Mouse (Mus musculus) myocyte (in vitro differentiated cells): Measurements from ENCODE around the gene Crat. TPM values are rescaled to one million over a fixed set of nuclear protein-coding genes. Genes with fewer than 3 reads are reported as not detected.

ENCODE experiments used
- H3K27me3 ChIP-seq: one replicate; pipeline ENCODE4 v1.6.1; 2011; ENCODE audit not compliant: control insufficient read depth, insufficient read depth, insufficient read length
- H3K36me3 ChIP-seq: one replicate; pipeline ENCODE4 v1.6.1; 2011; ENCODE audit not compliant: control insufficient read depth, insufficient read depth
- H3K4me2 ChIP-seq: one replicate; pipeline ENCODE4 v1.6.1; 2011; ENCODE audit warnings: low read depth, control low read depth
- H3K4me3 ChIP-seq: one replicate; pipeline ENCODE4 v1.5.1; 2011; ENCODE audit warnings: mild to moderate bottlenecking, control low read depth, moderate library complexity
- H3K79me2 ChIP-seq: one replicate; pipeline ENCODE4 v1.6.1; 2011; ENCODE audit not compliant: control insufficient read depth, insufficient read depth
- H3ac ChIP-seq: one replicate; pipeline ENCODE4 v1.6.1; 2011; ENCODE audit not compliant: control insufficient read depth, insufficient read length
- CEBPB ChIP-seq: IDR thresholded peaks from 2 replicates; pipeline ENCODE4 v1.6.1; 2011; ENCODE audit warnings: mild to moderate bottlenecking, moderate library complexity; ENCODE audit not compliant: poor library complexity, insufficient read depth, severe bottlenecking
- E2F4 ChIP-seq: IDR thresholded peaks from one replicate; pipeline ENCODE4 v1.6.1; 2011; ENCODE audit warnings: mild to moderate bottlenecking, control low read depth, moderate library complexity; ENCODE audit not compliant: insufficient read depth
- MAX ChIP-seq: IDR thresholded peaks from one replicate; pipeline ENCODE4 v1.6.1; 2011; ENCODE audit warnings: low read depth, mild to moderate bottlenecking, control low read depth
- MYOD1 ChIP-seq, 3 experiments: IDR thresholded peaks; one replicate each; pipeline ENCODE4 v1.6.1; 2011; ENCODE audit warnings: control low read depth in 2 of 3, low read depth in 2 of 3, mild to moderate bottlenecking in 2 of 3, moderate library complexity in 1 of 3; ENCODE audit not compliant: insufficient read length in 2 of 3, control insufficient read depth in 1 of 3
- MYOG ChIP-seq, 3 experiments: IDR thresholded peaks; one replicate each; pipeline ENCODE4 v1.6.1; 2011; ENCODE audit warnings: control low read depth in 2 of 3, low read depth in 2 of 3, mild to moderate bottlenecking in 2 of 3; ENCODE audit not compliant: insufficient read length in 2 of 3, control insufficient read depth in 1 of 3, insufficient read depth in 1 of 3
- POLR2A ChIP-seq: IDR thresholded peaks from one replicate; pipeline ENCODE4 v1.6.1; 2011; ENCODE audit warnings: low read depth, mild to moderate bottlenecking, control low read depth, moderate library complexity; ENCODE audit not compliant: insufficient read length
- POLR2AphosphoS2 ChIP-seq: IDR thresholded peaks from one replicate; pipeline ENCODE4 v1.6.1; 2011; ENCODE audit warnings: low read depth, control low read depth; ENCODE audit not compliant: insufficient read length
- REST ChIP-seq: IDR thresholded peaks from one replicate; pipeline ENCODE4 v1.6.1; 2011; ENCODE audit warnings: mild to moderate bottlenecking, control low read depth, moderate library complexity; ENCODE audit not compliant: insufficient read depth, insufficient read length
- SRF ChIP-seq: IDR thresholded peaks from one replicate; pipeline ENCODE4 v1.6.1; 2011; ENCODE audit warnings: low read depth; ENCODE audit not compliant: control insufficient read depth, insufficient read length
- TCF12 ChIP-seq: IDR thresholded peaks from one replicate; pipeline ENCODE4 v1.6.1; 2011; ENCODE audit warnings: mild to moderate bottlenecking, control low read depth; ENCODE audit not compliant: poor library complexity, insufficient read depth, severe bottlenecking
- TCF3 ChIP-seq: IDR thresholded peaks from one replicate; pipeline ENCODE4 v1.6.1; 2011; ENCODE audit warnings: low read depth, control low read depth; ENCODE audit not compliant: insufficient read length
- USF1 ChIP-seq: IDR thresholded peaks from one replicate; pipeline ENCODE4 v1.6.1; 2011; ENCODE audit warnings: low read depth, mild to moderate bottlenecking, control low read depth, moderate library complexity
- polyA plus RNA-seq: library from polyadenylated mRNA; unstranded; fragments of >200 nt; fragmentation: generic; extraction: Trizol; gene quantifications from one replicate; pipeline ENCODE4 v1.2.1, GENCODE M21; 2012; ENCODE audit warnings: missing spikeins

Gene Crat
- polyA plus RNA-seq, 1 experiment, result 42.2 TPM

DNA sequence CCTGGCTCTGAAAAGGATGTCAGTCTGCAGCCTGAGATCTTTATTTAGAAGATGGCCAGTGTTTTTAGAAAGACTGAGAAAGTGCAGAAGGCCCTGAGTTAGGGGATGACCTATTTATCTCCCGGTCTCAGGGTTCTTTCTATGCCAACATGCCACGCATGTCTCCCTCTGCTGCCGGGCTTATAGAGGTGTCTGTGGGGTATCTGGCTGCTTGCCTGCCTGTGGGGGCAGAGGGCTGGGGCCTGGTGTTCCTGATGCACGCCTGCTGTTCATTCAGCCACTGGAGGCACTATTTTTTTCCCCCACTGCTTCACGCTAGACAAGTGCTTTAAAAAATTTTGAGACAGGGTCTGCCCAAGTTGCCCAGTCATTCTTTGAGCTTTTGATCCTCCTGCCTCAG is 49.4 kb downstream of the Crat start:
- Histone ChIP-seq H3K36me3 (peaks cover 5% of the 10 kb centered on the region), H3K79me2 (peaks cover 15% of the 10 kb centered on the region), H3K27me3 (no peaks in the 10 kb centered on the region), H3ac (no peak overlapping the region), H3K4me2 (no peak overlapping the region), H3K4me3 (no peak overlapping the region)
- TF ChIP-seq MYOG (IDR thresholded peaks at IDR 0.05; ENCODE audit: control insufficient read depth in 1 of 3, insufficient read depth in 1 of 3, insufficient read length in 2 of 3, low read depth in 2 of 3), result no peak
- TF ChIP-seq MYOD1 (IDR thresholded peaks at IDR 0.05; ENCODE audit: control insufficient read depth in 1 of 3, insufficient read length in 2 of 3, low read depth in 2 of 3), result no peak
- TF ChIP-seq REST, result no peak
- TF ChIP-seq POLR2A, result no peak
- no peak for TF ChIP-seq USF1
- no peak for TF ChIP-seq TCF3
- no peak for TF ChIP-seq SRF
- TF ChIP-seq E2F4, result no peak
- no peak for TF ChIP-seq TCF12

DNA sequence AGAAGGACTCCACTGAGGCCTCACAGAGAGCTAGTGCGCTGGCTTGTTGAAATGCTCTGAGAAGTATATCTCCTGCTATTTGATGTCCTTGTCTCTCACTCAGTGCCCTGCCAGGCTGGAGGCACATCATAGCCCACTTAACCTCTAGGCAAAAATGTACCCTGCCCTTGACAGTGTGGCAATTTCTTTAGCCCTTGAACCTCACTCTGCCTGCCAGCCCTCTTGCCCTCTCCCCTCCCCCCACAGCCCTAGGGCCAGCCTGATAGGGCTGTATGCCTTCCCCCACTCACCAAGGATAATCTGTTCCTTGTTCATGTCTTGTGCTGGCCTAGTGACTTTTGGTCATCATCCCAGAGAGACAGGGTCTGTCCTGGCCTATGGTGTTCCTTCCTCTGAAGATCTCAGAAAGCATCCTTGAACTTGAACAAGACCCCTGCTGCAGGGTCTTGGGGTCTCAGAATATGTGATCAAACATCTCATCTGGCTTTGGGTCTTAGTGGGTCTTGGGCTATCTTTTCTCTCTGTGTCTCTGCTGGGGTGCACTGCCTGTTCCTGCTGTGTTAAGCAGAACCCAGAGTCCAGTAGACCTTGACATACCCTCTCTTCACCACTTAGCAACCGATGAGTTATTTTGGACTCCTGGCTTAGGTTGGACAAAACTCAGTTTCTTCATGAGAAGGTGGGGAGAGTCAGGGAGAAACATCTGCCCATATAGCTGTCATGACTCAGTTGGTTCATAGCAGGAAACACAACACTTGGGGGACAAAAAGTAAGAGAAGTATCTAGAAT is 50.1 kb downstream of the Crat start:
- Histone ChIP-seq H3K36me3 (peaks cover 5% of the 10 kb centered on the region), H3ac (peak overlapping the region; percentile 62), H3K4me3 (peak overlapping the region; percentile 67), H3K27me3 (no peaks in the 10 kb centered on the region), H3K4me2 (peak overlapping the region; percentile 99), H3K79me2 (peaks cover 15% of the 10 kb centered on the region)
- TF ChIP-seq REST (no peak), POLR2A (no peak), MAX (no peak), TCF3 (no peak), E2F4 (no peak)

DNA sequence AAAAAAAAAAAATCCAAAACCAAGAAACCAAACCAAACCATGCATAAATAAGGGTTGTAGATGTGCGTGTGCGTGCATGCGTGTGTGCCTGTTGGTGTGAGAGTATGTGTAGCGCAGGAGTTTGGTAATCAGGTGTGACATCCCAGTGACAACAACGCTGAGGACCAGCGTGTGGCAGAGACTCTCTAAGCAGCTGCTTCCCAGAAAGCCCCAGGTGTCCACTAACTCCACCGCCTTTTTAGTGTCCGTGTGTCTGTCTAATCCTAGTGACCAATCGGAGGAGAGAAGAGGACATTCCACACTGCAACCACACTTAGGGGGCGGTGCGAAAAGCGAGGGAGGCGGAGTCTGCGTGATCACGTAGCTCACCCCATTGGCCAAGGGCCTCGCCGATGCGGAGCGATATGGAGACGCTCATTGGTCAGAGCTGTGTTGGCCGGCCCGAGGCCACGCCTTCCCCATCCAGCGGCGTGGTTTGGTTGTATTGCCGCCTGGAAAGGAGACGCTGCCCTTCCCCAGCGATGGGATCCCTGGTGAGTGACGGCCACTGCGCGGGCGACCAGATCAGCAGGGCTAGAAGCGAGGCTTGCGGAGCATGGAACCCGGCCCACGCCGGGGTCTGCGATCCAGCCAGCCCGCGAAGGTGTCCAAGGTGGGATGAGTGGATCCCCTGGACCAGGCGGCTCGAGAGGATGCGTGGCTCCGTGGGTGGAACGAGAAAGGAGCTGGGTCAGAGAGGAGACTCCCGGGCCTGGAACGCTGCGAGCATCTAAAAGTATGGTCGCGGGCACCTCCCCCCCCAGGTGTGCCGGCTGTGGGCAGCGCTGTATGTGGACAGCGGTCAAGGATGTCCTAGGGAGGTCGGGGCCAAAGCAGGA is 51.6 kb downstream of the Crat start, which contains the start of gene Miga2:
Gene Miga2, plus strand, starts transcription at position 461 of the 878 bp plus-strand sequence.
- Histone ChIP-seq H3K4me3 (peak within 1 kb of the TSS; percentile 67), H3K27me3 (no peaks in the 10 kb centered on the region), H3ac (peak within 1 kb of the TSS; percentile 62), H3K79me2 (peaks cover 15% of the 10 kb centered on the region), H3K36me3 (peaks cover 1% of the 10 kb centered on the region), H3K4me2 (peak within 1 kb of the TSS; percentile 99)
- no peak for TF ChIP-seq CEBPB
- peak in 2 of 3 experiments; percentile 57 to 67 for TF ChIP-seq MYOG (IDR thresholded peaks at IDR 0.05; ENCODE audit: control insufficient read depth in 1 of 3, insufficient read depth in 1 of 3, insufficient read length in 2 of 3, low read depth in 2 of 3)
- no peak for TF ChIP-seq MAX
- no peak for TF ChIP-seq USF1
- TF ChIP-seq E2F4, result peak; percentile 18
- peak; percentile 79 for TF ChIP-seq POLR2A
- peak; percentile 17 for TF ChIP-seq TCF12
- TF ChIP-seq POLR2AphosphoS2, result peak; percentile 89
- peak; percentile 77 for TF ChIP-seq SRF
- TF ChIP-seq TCF3, result no peak
- TF ChIP-seq MYOD1 (IDR thresholded peaks at IDR 0.05; ENCODE audit: control insufficient read depth in 1 of 3, insufficient read length in 2 of 3, low read depth in 2 of 3), result peak; percentile 10 to 72 (median 71)
- no peak for TF ChIP-seq REST

DNA sequence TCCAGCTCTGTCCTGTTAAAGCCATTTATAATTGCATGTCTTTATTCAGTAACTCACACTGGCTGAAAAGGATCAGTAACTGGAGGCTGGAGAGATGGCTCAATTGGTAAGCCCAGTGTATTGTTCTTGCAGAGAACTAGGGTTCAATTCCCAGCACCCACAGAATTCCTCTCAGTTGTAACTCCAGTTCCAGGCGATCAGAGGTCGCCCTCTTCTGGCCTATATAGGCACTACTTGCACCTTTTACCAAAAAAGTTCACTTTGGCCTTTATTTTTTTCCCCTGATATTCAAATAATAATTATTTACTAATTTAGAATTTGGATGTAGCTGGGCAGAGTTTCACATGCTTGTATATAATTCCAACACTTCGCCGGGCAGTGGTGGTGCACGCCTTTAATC is 52.7 kb downstream of the Crat start:
- H3K4me3 ChIP-seq, result no peak overlapping the region
- H3ac ChIP-seq, result no peak overlapping the region
- H3K4me2 ChIP-seq, result no peak overlapping the region
- no peaks in the 10 kb centered on the region for H3K27me3 ChIP-seq
- H3K36me3 ChIP-seq, result no peaks in the 10 kb centered on the region
- TF ChIP-seq MAX (no peak), POLR2A (no peak), TCF3 (no peak), USF1 (no peak), REST (no peak)
- H3K79me2 ChIP-seq, result peaks cover 15% of the 10 kb centered on the region

DNA sequence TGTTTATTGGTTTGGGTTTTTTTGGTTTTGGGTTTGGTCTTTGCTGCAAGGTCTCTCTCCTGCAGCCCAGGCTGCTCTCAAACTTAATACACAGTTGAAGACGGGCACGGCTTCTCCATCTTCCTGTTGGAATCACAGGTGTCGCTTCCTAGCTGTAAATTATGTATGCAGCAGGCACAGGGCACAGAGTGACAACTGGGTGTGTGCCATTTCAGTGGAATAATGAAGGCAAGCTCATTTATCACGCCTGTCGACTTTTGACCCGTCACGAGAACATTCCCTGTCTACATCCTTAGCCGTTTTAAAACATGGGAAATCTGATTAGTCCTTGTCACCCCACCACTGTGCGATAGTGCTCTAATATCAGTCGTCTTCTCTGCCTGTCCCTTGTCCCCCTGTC is 55.0 kb downstream of the Crat start:
- no peak overlapping the region for H3ac ChIP-seq
- no peak overlapping the region for H3K4me2 ChIP-seq
- H3K4me3 ChIP-seq, result no peak overlapping the region
- TF ChIP-seq TCF3 (no peak), USF1 (no peak), CEBPB (no peak), REST (no peak), SRF (no peak), MAX (no peak), MYOD1 (IDR thresholded peaks at IDR 0.05; ENCODE audit: control insufficient read depth in 1 of 3, insufficient read length in 2 of 3, low read depth in 2 of 3) (no peak), E2F4 (no peak), POLR2AphosphoS2 (no peak), TCF12 (no peak), POLR2A (no peak), MYOG (IDR thresholded peaks at IDR 0.05; ENCODE audit: control insufficient read depth in 1 of 3, insufficient read depth in 1 of 3, insufficient read length in 2 of 3, low read depth in 2 of 3) (no peak)
- no peaks in the 10 kb centered on the region for H3K27me3 ChIP-seq
- H3K36me3 ChIP-seq, result no peaks in the 10 kb centered on the region
- H3K79me2 ChIP-seq, result peaks cover 12% of the 10 kb centered on the region
